Mouse (Mus musculus): ENCODE measurements around the gene Myl3. TPM values are rescaled to one million over a fixed set of nuclear protein-coding genes. Genes with fewer than 3 reads are reported as not detected.
A peak's percentile ranks its signal among the peaks of the same experiment; 100 is the strongest.

Myl3 gene
- polyA plus RNA-seq, 1 experiment: not detected

DNA sequence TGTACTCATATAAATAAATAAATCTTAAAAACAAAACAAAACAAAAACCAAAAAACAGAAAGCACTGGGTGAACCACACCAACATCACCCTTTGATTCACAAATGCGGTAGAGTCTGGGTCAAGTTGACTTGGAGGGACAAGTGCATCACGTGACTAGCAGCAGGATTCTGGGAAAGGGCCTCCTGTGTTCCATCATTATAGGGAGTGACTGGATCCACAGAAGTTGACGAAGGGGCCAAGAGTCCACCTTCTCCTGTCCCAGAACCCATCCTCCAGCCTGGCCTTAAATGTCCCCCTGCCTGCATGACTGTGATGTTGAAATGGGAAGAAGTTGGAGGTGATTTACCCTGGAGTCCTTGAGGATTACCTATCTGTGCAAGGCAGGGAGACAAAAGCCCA, 22.9 kb upstream of the Myl3 start:
- no peaks in the 10 kb centered on the region for H3K79me3 ChIP-seq (ENCODE audit: low read depth)
- no peak overlapping the region for H3ac ChIP-seq (ENCODE audit: control insufficient read depth, insufficient read length, low read depth)
- H3K27me3 ChIP-seq (ENCODE audit: control insufficient read depth, insufficient read depth, insufficient read length): no peaks in the 10 kb centered on the region
- H3K36me3 ChIP-seq (ENCODE audit: control insufficient read depth, insufficient read depth): peaks cover 7% of the 10 kb centered on the region
- H3K4me3 ChIP-seq (ENCODE audit: insufficient read depth, poor library complexity, severe bottlenecking): no peak overlapping the region
- no peaks in the 10 kb centered on the region for H3K79me2 ChIP-seq (ENCODE audit: control insufficient read depth, insufficient read depth)
- TF ChIP-seq USF1 (IDR thresholded peaks at IDR 0.05; ENCODE audit: low read depth) (peak; percentile 25), FOSL1 (IDR thresholded peaks at IDR 0.05; ENCODE audit: insufficient read depth, low read length, poor library complexity, severe bottlenecking) (no peak)

GRCm38 (mm10) chr9:110719977-110720376, 21.7 kb upstream of the Myl3 start:
- peaks cover 4% of the 10 kb centered on the region for H3K36me3 ChIP-seq (ENCODE audit: control insufficient read depth, insufficient read depth)
- TF ChIP-seq MYOD1 (IDR thresholded peaks at IDR 0.05; ENCODE audit: control insufficient read depth, insufficient read length, low read depth) (no peak), CTCF (IDR thresholded peaks at IDR 0.05; ENCODE audit: control insufficient read depth, insufficient read depth, insufficient read length) (no peak), MAX (IDR thresholded peaks at IDR 0.05) (no peak), CEBPB (IDR thresholded peaks at IDR 0.05; ENCODE audit: low read depth) (no peak), USF1 (IDR thresholded peaks at IDR 0.05; ENCODE audit: low read depth) (no peak), MYOG (IDR thresholded peaks at IDR 0.05; ENCODE audit: control insufficient read depth, extremely low read depth, insufficient read length) (no peak)

DNA sequence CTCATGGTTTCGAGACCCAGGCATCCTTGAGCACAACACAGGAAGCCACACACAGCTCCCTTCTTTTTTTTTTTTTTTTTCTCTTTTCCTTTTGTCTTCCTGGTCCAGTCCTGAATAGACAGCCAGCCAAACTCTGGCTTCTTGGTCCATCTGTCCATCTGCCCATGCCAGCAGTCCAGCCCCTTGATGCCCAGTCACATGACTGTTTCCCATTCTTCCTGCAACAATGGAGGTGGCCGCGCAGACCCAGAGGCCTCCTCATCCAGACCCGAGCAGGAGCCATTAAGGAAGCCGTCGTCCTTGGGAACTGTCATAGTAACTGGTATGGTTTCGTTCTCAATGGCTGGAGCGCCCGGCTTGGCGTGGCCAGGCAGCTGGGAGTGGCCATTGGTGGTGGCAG, 19.6 kb upstream of the Myl3 start:
- TF ChIP-seq FOSL1 (IDR thresholded peaks at IDR 0.05; ENCODE audit: insufficient read depth, low read length, poor library complexity, severe bottlenecking) (no peak), MAX (IDR thresholded peaks at IDR 0.05) (no peak), CEBPB (IDR thresholded peaks at IDR 0.05; ENCODE audit: low read depth) (no peak), CTCF (IDR thresholded peaks at IDR 0.05; ENCODE audit: control insufficient read depth, insufficient read depth, insufficient read length) (no peak), USF1 (IDR thresholded peaks at IDR 0.05; ENCODE audit: low read depth) (no peak)
- no peak overlapping the region for H3ac ChIP-seq (ENCODE audit: control insufficient read depth, insufficient read length, low read depth)
- no peak overlapping the region for H3K4me3 ChIP-seq (ENCODE audit: insufficient read depth, poor library complexity, severe bottlenecking)
- H3K79me2 ChIP-seq (ENCODE audit: control insufficient read depth, insufficient read depth): no peaks in the 10 kb centered on the region
- H3K36me3 ChIP-seq (ENCODE audit: control insufficient read depth, insufficient read depth): no peaks in the 10 kb centered on the region
- H3K27me3 ChIP-seq (ENCODE audit: control insufficient read depth, insufficient read depth, insufficient read length): no peaks in the 10 kb centered on the region
- H3K79me3 ChIP-seq (ENCODE audit: low read depth): no peaks in the 10 kb centered on the region

More at GRCm38 (mm10) chr9:110719977-110720376, 21.7 kb upstream of the Myl3 start:
- no peak overlapping the region for H3ac ChIP-seq (ENCODE audit: control insufficient read depth, insufficient read length, low read depth)
- no peaks in the 10 kb centered on the region for H3K79me2 ChIP-seq (ENCODE audit: control insufficient read depth, insufficient read depth)
- no peak overlapping the region for H3K4me3 ChIP-seq (ENCODE audit: insufficient read depth, poor library complexity, severe bottlenecking)
- H3K79me3 ChIP-seq (ENCODE audit: low read depth): no peaks in the 10 kb centered on the region
- H3K27me3 ChIP-seq (ENCODE audit: control insufficient read depth, insufficient read depth, insufficient read length): no peaks in the 10 kb centered on the region

DNA sequence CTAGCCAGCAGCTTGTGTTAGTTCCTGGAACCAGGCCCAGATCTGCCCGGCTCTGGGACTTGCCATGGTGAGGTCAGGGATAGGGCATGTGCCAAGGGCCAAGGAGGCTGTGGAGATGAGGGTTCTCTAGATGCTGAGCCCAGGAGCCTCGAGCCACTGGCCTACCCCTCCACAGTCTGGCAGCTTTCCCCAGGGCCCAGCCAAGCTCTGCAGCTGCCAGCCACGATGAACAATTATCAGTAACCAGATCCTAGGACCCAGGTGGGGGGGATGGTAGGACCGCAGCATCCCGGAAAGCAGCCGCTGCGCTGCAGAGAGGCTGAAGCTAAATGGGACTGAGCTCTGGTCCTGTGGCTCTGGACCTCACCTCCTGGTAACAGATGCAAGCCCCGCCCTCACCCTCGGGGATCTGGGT, 15.9 kb upstream of the Myl3 start:
- no peaks in the 10 kb centered on the region for H3K79me3 ChIP-seq (ENCODE audit: low read depth)
- no peak overlapping the region for H3K4me3 ChIP-seq (ENCODE audit: insufficient read depth, poor library complexity, severe bottlenecking)
- no peaks in the 10 kb centered on the region for H3K79me2 ChIP-seq (ENCODE audit: control insufficient read depth, insufficient read depth)
- no peaks in the 10 kb centered on the region for H3K36me3 ChIP-seq (ENCODE audit: control insufficient read depth, insufficient read depth)
- TF ChIP-seq MYOG (IDR thresholded peaks at IDR 0.05; ENCODE audit: control insufficient read depth, extremely low read depth, insufficient read length) (no peak), MYOD1 (IDR thresholded peaks at IDR 0.05; ENCODE audit: control insufficient read depth, insufficient read length, low read depth) (peak; percentile 76)
- no peaks in the 10 kb centered on the region for H3K27me3 ChIP-seq (ENCODE audit: control insufficient read depth, insufficient read depth, insufficient read length)
- no peak overlapping the region for H3ac ChIP-seq (ENCODE audit: control insufficient read depth, insufficient read length, low read depth)

DNA sequence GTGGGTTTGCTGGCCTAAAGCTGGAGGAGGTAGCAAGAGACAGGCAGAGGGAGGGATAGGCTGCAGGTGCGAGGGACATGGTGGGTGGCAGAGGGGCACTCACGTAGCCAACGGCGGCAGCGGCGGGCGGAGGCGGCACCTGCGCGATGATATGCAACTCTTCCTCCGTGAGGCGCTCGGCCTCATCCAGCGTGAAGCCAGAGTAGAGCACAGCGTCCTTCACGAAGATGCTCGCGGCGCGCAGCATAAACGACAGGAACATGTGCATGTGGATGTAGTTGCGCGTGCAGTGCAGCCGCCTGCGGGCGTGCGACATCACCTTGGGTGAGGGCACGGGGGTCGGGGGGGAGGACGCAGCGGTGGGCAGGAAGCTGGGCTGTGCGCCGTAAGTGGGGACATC, 14.8 kb upstream of the Myl3 start:
- no peaks in the 10 kb centered on the region for H3K36me3 ChIP-seq (ENCODE audit: control insufficient read depth, insufficient read depth)
- no peaks in the 10 kb centered on the region for H3K79me3 ChIP-seq (ENCODE audit: low read depth)
- H3ac ChIP-seq (ENCODE audit: control insufficient read depth, insufficient read length, low read depth): no peak overlapping the region
- no peak overlapping the region for H3K4me3 ChIP-seq (ENCODE audit: insufficient read depth, poor library complexity, severe bottlenecking)
- TF ChIP-seq CEBPB (IDR thresholded peaks at IDR 0.05; ENCODE audit: low read depth) (no peak), USF1 (IDR thresholded peaks at IDR 0.05; ENCODE audit: low read depth) (no peak), FOSL1 (IDR thresholded peaks at IDR 0.05; ENCODE audit: insufficient read depth, low read length, poor library complexity, severe bottlenecking) (no peak), CTCF (IDR thresholded peaks at IDR 0.05; ENCODE audit: control insufficient read depth, insufficient read depth, insufficient read length) (no peak), MYOG (IDR thresholded peaks at IDR 0.05; ENCODE audit: control insufficient read depth, extremely low read depth, insufficient read length) (no peak), MAX (IDR thresholded peaks at IDR 0.05) (no peak), MYOD1 (IDR thresholded peaks at IDR 0.05; ENCODE audit: control insufficient read depth, insufficient read length, low read depth) (no peak)
- H3K27me3 ChIP-seq (ENCODE audit: control insufficient read depth, insufficient read depth, insufficient read length): no peaks in the 10 kb centered on the region
- no peaks in the 10 kb centered on the region for H3K79me2 ChIP-seq (ENCODE audit: control insufficient read depth, insufficient read depth)

DNA sequence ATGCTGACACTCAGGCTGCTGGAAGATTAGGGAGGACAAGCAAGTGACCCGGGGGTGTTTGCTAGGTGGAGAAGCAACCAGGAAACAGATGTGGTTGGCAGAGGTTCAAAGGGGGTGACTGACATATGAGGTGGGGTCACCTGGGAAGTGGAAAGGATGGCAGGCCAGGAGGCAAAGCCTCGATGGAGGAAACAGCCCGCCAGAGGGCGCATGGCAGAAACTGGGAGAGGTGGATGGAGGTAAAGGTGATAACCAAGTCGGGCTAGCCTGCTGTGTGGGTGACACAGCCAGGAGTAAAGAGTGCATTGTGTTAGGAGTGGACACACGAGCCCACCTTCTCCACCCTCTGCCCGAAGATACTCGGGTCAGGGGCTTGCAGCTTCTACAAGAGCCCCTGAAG, 11.8 kb upstream of the Myl3 start:
- H3K36me3 ChIP-seq (ENCODE audit: control insufficient read depth, insufficient read depth): no peaks in the 10 kb centered on the region
- no peak overlapping the region for H3K4me3 ChIP-seq (ENCODE audit: insufficient read depth, poor library complexity, severe bottlenecking)
- H3K79me2 ChIP-seq (ENCODE audit: control insufficient read depth, insufficient read depth): no peaks in the 10 kb centered on the region
- no peaks in the 10 kb centered on the region for H3K79me3 ChIP-seq (ENCODE audit: low read depth)
- TF ChIP-seq FOSL1 (IDR thresholded peaks at IDR 0.05; ENCODE audit: insufficient read depth, low read length, poor library complexity, severe bottlenecking): no peak
- TF ChIP-seq CTCF (IDR thresholded peaks at IDR 0.05; ENCODE audit: control insufficient read depth, insufficient read depth, insufficient read length): peak; percentile 22
- H3K27me3 ChIP-seq (ENCODE audit: control insufficient read depth, insufficient read depth, insufficient read length): no peaks in the 10 kb centered on the region
- no peak overlapping the region for H3ac ChIP-seq (ENCODE audit: control insufficient read depth, insufficient read length, low read depth)

All from C2C12 (cell line).